Mouse (Mus musculus): Measurements from ENCODE around the gene Sord. TPM values are rescaled to one million over a fixed set of nuclear protein-coding genes. Genes with fewer than 3 reads are reported as not detected.

Sord gene
- polyA plus RNA-seq, 1 experiment, result 646 TPM

DNA sequence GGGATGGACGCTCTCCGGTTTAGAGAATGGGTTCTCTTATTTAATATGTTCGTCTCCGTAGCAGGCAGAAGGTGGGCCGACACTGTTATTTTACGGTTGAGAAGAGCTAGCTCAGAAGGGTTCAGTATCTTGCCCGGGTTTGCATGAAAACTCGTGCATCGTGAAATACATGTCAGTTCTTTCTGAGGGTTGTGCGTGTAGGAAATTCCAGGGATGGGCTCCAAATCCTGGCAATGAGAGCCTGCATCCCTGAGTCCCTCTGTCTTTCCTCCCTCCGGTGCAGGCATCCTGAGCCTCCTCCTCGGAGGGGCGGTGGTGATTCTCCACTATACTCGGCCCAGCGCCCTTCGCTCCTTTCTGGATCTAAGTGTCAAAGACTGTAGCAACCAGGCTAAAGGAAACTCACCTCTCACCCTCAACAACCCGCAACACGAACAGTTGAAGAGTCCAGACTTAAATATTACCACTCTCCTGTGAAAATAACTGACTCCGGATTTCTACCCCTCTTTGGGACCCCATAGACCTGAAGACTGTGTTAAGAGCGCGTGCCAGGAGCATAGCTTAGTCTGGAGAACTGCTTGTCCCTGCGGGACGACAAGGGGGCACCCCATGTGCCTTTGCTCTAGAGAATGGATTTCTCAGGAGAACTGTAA lies 67.5 kb downstream of the Sord start:
- TF ChIP-seq POLR2A (IDR thresholded peaks at IDR 0.05; ENCODE audit: low read depth, low read length) (no peak), CTCF (conservative IDR thresholded peaks at IDR 0.05; ENCODE audit: insufficient read depth, insufficient read length, low read depth, low read length) (no peak)
- DNase-seq, result no peak
- Histone ChIP-seq H3K27me3 (replicated peaks; ENCODE audit: control insufficient read depth, insufficient read depth, low read length) (peaks cover 12% of the 10 kb centered on the region; the same call in 1 of the 2 replicates), H3K36me3 (ENCODE audit: control insufficient read depth, insufficient read depth, low read length) (no peaks in the 10 kb centered on the region), H3K4me3 (ENCODE audit: insufficient read depth, low read depth, low read length) (no peak overlapping the region; the same call in 1 of the 2 replicates), H3K27ac (ENCODE audit: insufficient read depth, low read depth, low read length) (no peak overlapping the region), H3K4me1 (ENCODE audit: control insufficient read depth, insufficient read depth, low read length) (peaks cover 9% of the 10 kb centered on the region)
- 9% methylated on average over 23 of the region's 23 CpGs for WGBS

DNA sequence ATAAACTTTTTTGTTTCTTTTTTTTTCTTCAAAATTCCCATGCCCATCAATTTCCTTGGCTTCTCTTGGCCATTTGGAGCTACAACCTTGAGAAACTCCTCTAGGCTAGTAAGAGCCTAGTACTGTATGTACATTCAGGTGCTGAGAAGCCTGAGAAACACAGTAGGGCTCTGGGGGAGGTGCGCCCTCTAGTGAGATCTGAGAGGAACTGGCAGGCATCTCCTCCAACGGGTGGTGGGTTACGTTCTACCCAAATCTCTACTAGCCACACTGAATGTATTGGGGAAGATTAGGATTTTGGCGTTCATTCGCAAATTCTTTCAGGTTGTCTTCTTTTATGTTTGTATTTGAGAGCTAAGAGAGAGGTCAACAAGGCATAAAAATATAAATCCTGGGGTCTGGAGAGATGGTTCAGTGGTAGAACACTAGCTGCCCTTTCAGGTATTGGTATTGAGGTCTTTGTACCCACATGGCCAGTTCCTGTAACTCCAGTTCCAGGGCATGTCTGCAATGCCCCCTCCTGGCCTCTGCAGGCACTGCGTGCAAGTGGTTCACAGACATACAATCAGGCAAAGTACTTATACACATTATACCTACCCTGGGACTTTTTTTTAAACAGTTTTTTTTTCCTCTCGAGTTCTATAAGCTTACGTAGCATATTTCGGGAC lies 68.2 kb downstream of the Sord start:
- Histone ChIP-seq H3K27me3 (replicated peaks; ENCODE audit: control insufficient read depth, insufficient read depth, low read length) (peaks cover 7% of the 10 kb centered on the region; the same call in 1 of the 2 replicates), H3K36me3 (ENCODE audit: control insufficient read depth, insufficient read depth, low read length) (no peaks in the 10 kb centered on the region), H3K4me1 (ENCODE audit: control insufficient read depth, insufficient read depth, low read length) (peaks cover 9% of the 10 kb centered on the region), H3K4me3 (ENCODE audit: insufficient read depth, low read depth, low read length) (no peak overlapping the region), H3K27ac (ENCODE audit: insufficient read depth, low read depth, low read length) (no peak overlapping the region)
- TF ChIP-seq CTCF (conservative IDR thresholded peaks at IDR 0.05; ENCODE audit: insufficient read depth, insufficient read length, low read depth, low read length) (peak; percentile 87), POLR2A (IDR thresholded peaks at IDR 0.05; ENCODE audit: low read depth, low read length) (no peak)
- peak; percentile 81 for DNase-seq
- WGBS, result 9% methylated on average over 9 of the region's 9 CpGs

DNA sequence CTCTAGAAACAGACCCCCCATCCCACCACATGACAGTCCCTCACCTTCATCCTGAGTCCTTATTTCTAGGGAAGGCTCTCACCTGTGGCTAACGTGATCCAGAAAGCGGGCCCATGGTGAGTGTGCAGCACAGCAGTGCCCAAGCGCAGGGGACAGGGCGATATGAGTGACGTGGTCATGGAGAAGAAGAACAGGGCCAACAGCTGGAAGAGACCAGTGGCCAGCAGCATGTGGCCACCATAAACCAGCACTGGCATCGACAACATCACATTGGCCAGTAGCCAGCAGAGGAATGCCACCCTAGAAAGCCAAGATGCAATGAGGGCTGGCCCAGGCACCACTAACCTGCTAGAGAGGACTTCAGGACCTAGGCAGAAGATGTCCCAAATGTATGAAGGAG lies 70.0 kb downstream of the Sord start:
- Histone ChIP-seq H3K36me3 (ENCODE audit: control insufficient read depth, insufficient read depth, low read length) (no peaks in the 10 kb centered on the region), H3K4me1 (ENCODE audit: control insufficient read depth, insufficient read depth, low read length) (peaks cover 6% of the 10 kb centered on the region; the same call in 1 of the 2 replicates), H3K27me3 (replicated peaks; ENCODE audit: control insufficient read depth, insufficient read depth, low read length) (peaks cover 3% of the 10 kb centered on the region; the same call in 1 of the 2 replicates), H3K27ac (ENCODE audit: insufficient read depth, low read depth, low read length) (no peak overlapping the region), H3K4me3 (ENCODE audit: insufficient read depth, low read depth, low read length) (no peak overlapping the region)
- TF ChIP-seq CTCF (conservative IDR thresholded peaks at IDR 0.05; ENCODE audit: insufficient read depth, insufficient read length, low read depth, low read length) (no peak), POLR2A (IDR thresholded peaks at IDR 0.05; ENCODE audit: low read depth, low read length) (no peak)
- WGBS, result 92% methylated on average over 6 of the region's 6 CpGs
- no peak for DNase-seq

GRCm38 (mm10) chr2:122305097-122305892 lies 70.7 kb downstream of the Sord start:
- 83% methylated on average over 16 of the region's 16 CpGs for WGBS
- H3K36me3 ChIP-seq (ENCODE audit: control insufficient read depth, insufficient read depth, low read length), result no peaks in the 10 kb centered on the region
- no peak overlapping the region for H3K4me3 ChIP-seq (ENCODE audit: insufficient read depth, low read depth, low read length)
- TF ChIP-seq POLR2A (IDR thresholded peaks at IDR 0.05; ENCODE audit: low read depth, low read length), result no peak
- no peak for TF ChIP-seq CTCF (conservative IDR thresholded peaks at IDR 0.05; ENCODE audit: insufficient read depth, insufficient read length, low read depth, low read length)
- 0 out of 2 replicates have a peak, but pooled peaks cover 3% of the 10 kb centered on the region for H3K27me3 ChIP-seq (replicated peaks; ENCODE audit: control insufficient read depth, insufficient read depth, low read length)
- H3K27ac ChIP-seq (ENCODE audit: insufficient read depth, low read depth, low read length), result no peak overlapping the region
- H3K4me1 ChIP-seq (ENCODE audit: control insufficient read depth, insufficient read depth, low read length), result peaks cover 6% of the 10 kb centered on the region; the same call in 1 of the 2 replicates
- no peak for DNase-seq

GRCm38 (mm10) chr2:122306184-122306583 lies 71.6 kb downstream of the Sord start:
- 0 out of 2 replicates have a peak, but pooled peaks cover 3% of the 10 kb centered on the region for H3K27me3 ChIP-seq (replicated peaks; ENCODE audit: control insufficient read depth, insufficient read depth, low read length)
- no peak overlapping the region for H3K4me3 ChIP-seq (ENCODE audit: insufficient read depth, low read depth, low read length)
- no peaks in the 10 kb centered on the region for H3K36me3 ChIP-seq (ENCODE audit: control insufficient read depth, insufficient read depth, low read length)
- no peak overlapping the region for H3K27ac ChIP-seq (ENCODE audit: insufficient read depth, low read depth, low read length)
- peaks cover 6% of the 10 kb centered on the region; the same call in 1 of the 2 replicates for H3K4me1 ChIP-seq (ENCODE audit: control insufficient read depth, insufficient read depth, low read length)
- WGBS, result 36% methylated on average over 4 of the region's 4 CpGs
- TF ChIP-seq POLR2A (IDR thresholded peaks at IDR 0.05; ENCODE audit: low read depth, low read length), result no peak
- no peak for TF ChIP-seq CTCF (conservative IDR thresholded peaks at IDR 0.05; ENCODE audit: insufficient read depth, insufficient read length, low read depth, low read length)
- DNase-seq, result no peak

GRCm38 (mm10) chr2:122309647-122310046 lies 75.1 kb downstream of the Sord start:
- TF ChIP-seq CTCF (conservative IDR thresholded peaks at IDR 0.05; ENCODE audit: insufficient read depth, insufficient read length, low read depth, low read length), result no peak
- no peak for TF ChIP-seq POLR2A (IDR thresholded peaks at IDR 0.05; ENCODE audit: low read depth, low read length)
- Histone ChIP-seq H3K4me3 (ENCODE audit: insufficient read depth, low read depth, low read length) (no peak overlapping the region), H3K4me1 (ENCODE audit: control insufficient read depth, insufficient read depth, low read length) (peaks cover 4% of the 10 kb centered on the region; the same call in 1 of the 2 replicates), H3K36me3 (ENCODE audit: control insufficient read depth, insufficient read depth, low read length) (no peaks in the 10 kb centered on the region), H3K27me3 (replicated peaks; ENCODE audit: control insufficient read depth, insufficient read depth, low read length) (no peaks in the 10 kb centered on the region), H3K27ac (ENCODE audit: insufficient read depth, low read depth, low read length) (no peak overlapping the region)
- WGBS, result 38% methylated on average over 3 of the region's 3 CpGs
- DNase-seq, result no peak

Measured in kidney, adult 2 months (tissue).